Mouse (Mus musculus) cerebellum, postnatal 4 days (tissue): Measurements from ENCODE around the gene Prkcq.

Source experiments
- DNase-seq, 2 experiments: peaks; one replicate each; pipeline ENCODE4 v3.0.0; 2022; ENCODE audit warnings: low spot score in 2 of 2, mixed read lengths in 1 of 2

The Prkcq gene

DNA sequence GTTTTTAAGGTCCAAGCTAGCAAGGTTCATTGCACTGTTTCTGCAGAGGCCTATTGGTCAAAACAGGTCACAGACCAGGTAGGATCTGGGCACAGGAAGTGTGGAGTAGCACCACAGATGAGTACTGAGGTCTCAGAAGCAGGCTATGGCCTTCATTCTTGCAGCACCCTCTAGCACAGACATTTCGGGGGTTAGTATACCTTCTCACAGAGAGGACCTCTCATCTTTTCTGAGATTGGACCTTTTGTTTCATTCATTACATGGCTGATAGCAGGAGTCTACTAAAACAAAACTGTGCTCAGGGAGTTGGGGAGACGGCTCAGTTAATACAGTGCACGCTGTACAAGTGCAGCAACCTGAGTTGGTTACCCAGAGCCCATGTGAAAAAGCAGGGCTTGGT is 14.7 kb downstream of the Prkcq start:
- no peak for DNase-seq

DNA sequence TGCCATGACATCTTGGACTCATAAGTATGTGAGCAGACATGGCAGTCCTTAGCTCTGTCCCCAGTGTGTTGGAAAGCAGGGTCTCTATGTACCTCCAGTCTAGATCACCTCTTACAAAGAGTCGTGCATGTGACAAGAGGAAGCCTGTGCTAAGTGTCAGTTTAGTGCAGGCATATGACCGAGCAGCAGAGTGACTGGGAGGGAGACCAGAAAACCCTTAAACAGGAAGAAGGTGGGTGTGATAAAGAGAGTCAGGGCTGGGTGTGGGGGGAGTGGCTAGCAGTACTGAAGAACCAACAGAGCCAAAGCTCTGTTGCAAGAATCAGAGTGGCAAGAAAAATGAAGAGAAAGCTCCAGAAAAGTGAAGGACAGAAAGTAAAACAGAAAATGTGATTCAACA is 15.3 kb downstream of the Prkcq start:
- DNase-seq: no peak

DNA sequence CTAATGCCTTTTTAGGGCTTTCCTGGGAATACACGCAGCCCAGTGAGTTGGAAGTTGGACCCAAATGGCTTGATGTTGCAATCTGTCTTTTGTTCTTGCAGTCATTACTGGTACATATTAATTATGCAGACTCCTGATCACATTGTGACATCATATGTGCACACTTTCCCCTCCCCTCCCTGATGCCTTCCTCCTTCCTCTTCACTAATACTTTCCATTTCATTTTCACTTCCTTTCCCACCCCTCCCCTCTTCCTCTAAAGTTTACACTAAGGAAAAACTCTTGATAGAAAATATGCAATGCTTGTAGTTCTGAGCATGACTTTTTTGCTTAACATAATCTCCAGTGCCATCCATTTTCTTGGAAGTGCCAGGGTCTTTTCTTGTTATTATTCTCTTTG is 16.4 kb downstream of the Prkcq start:
- no peak for DNase-seq

DNA sequence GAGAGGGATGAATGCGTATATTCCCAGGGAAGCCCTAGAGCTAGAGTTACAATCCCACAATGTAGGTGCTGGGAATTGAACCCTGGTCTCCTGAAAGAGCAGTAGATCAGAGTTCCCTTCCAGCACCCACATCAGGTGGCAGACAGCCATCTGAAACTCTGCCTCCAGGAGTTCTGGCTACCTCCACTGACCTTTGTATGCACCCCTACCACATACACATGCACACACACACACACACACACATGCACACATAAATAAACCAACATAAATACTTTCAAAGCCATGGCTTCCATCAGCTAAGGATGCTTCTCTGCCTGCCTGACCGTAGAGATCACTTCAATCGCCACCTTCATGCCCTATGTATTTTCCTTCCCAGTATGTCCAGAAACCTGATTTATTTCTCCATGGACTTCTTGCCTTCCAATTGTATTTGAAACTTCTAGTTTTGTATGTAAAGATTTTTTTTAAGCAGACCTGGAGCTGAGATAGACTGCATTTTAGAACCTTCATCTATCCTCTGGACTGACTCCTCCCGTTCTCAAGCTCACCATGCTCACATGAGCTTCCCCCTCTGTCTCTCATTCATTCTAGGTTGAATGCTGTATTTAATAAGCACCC is 17.4 kb downstream of the Prkcq start:
- no peak for DNase-seq

DNA sequence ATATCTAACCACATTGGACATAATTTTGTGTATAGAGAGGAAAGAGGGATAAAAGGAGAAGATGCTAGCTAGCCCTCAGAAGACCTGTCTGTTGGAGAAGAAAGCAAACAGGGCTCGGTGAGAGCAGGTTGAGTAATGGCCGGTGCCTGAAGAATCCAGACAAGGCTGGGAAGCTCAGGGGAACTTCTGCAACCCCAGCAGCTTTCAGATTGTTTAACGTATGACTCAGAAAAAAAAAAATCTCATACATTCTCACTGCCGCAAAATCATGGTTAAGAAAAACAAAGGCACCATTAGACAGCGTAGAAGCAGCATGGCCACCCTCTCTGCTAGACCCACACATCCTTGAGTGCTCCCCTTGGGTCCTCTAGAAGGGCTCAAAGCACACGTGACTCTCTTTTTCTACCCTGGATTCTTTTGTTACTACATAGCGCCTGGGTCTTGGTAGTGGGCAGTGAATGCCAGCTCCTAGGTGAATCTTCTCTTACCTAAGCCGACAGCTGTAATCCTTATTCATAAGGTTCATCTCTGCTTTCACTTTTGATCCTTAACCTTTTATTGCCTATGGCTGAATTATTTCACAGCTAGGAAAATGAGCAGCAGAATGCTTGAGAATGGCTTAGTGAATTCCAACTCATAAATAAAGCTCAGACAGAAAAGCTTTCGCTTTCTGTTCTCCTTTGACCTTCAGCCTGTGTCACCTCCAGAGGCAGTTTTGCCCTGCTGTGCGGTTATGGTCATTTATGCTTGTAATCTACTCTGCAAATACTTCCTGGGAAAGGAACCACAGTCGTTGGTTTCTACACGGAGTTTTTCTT is 20.6 kb downstream of the Prkcq start:
- DNase-seq: no peak

DNA sequence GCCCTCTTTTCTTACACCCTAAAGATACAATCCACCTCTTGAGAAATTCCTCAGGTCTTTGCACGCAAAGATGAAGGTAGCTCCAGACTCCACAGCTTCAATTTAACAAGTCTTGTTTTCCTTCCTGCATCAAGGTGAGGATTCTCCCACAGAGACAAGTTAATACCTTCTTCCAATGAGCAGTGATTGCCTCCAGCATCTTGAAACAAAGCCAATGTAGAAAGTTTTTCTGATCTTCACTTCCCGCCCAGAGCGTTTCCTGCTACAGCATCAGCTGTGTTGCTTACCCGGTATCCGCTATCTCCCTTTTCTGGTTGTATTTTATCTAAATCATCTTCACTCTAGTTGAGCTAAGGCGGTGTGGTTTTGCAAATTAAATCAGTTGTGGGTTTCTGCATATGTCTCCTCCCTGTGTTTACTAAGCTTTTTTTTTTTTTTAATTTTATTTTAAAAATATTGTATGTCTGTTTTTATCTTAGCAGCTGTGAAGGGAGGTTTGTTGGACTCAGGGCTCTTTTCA is 21.3 kb downstream of the Prkcq start:
- no peak for DNase-seq

DNA sequence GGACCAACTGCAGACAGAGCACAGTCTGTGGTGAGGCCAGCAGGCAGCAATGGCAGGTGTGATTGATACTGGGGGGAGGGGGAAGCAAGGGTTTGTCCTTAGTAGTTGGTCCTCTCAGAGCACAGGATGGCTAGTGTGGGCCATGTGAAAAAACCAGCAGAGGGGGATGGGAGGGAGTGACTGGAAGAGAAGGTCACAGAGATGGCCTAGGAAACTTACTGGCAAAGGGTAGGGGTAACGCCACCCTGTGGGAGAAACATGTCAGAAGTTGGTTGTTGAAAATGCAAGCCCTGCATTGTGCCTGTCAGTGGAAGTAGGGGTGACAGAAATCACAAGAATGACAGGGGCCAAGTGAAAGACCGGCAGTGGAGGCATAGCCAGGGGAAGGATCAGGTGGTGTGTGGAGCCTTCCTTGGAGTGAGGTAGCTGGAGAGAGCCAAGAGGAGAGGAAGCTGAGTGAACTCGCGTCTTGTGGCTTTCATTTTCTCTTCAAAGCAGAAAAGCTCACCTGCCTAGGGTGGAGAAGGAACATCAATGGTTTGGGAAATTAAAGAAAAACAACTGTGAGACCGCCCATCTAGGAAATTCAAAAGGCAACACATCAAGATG is 22.9 kb downstream of the Prkcq start:
- DNase-seq: no peak

DNA sequence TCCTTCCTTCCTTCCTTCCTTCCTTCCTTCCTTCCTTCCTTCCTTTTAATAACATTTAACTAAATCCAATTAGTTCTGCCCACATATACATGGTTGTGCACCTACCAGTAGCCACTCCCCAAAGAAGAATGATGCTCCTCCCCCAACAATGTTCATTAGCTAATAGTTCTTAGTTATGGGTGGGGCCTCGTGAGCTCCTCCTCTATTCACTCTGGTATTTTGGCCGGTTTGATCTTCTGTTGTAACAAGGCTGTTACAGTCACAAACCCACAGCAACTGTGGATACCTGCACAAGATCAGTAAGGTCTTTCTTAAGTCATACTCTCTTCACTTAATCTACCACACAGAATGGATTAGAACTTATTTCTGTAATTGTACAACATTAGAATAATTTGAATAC is 24.2 kb downstream of the Prkcq start:
- no peak for DNase-seq

DNA sequence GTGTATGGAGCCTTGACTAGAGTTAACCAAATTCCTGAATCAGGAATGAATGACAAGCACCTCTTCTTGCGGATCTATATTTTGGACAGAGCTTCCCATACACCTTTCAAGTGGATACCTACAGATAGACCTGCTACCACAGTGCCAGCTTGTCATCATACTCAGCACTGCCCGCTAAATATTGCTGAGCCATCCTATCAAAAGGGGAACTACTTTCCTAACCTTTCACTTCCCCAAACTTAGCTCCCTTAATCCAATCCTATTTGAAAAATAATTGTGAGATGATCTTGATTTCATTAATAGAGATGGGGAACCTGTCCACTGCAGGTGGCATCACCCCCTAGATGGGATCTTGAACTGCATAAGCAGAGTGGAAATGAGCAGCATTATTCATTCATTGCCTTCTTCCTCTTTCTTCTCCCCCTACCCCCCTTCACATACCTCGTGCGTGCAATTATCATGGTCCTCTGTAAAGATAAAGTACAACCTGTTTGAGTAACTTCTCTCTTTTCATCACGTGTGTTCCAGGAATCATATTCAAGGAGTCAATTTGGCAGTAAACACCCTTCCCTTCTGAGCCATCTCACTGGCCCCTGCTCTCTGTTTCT is 25.1 kb downstream of the Prkcq start:
- no peak for DNase-seq

DNA sequence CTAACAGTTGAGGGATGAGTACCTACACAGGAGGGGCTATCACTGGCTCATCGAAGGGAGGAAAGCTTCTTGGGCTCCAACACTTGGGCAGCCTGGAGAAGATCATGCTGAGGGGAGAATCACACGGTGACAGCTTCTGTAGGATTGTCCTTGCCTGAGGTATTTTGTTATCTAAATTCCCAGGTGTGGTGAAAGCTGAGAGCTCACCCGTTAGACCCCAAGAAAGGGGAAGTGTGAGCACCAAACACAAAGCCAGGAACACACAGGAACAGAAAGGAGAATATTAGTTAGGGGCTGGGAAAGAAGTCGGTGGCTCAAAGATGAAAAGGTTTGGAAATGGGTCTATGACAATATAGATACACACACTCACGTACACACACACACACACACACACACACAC is 27.7 kb downstream of the Prkcq start:
- DNase-seq: no peak

DNA sequence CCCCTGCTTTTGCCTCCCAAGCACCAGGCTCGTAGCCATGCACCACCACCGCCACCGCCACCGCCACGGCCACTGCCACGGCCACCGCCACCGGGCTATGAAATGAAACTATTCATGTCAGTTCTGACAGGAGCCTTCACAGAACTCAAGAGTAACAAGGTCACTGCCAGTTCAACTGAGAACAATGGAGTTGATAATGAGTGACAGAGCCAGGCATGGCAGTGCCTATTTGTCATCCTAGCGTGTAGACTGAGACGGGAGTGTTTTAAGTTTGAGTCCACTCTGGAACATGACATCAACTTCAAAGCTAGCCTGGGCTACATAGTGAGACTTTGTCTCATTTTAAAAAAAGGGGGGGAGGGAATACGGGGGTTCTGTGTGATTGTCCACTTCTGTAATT is 30.9 kb downstream of the Prkcq start:
- no peak for DNase-seq

DNA sequence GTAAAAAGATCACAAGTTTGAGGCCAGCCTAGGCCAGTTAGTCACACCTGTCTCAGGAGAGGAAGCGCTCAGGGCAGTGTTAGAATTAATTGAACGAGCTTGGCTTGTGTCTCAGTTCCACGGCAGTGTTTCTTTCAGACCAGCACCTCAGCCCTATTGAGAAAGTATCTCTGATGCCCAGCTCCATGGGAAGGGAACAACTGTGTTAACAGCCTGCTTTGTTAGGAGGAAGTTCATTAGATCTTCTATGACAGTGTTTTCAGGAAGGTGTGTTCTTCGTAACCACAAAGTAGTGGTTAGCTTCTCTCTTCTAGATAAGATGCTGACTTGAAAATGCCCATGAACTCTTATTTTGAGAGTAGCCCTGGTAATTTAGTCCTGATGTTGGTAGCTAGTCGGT is 31.4 kb downstream of the Prkcq start:
- no peak for DNase-seq

DNA sequence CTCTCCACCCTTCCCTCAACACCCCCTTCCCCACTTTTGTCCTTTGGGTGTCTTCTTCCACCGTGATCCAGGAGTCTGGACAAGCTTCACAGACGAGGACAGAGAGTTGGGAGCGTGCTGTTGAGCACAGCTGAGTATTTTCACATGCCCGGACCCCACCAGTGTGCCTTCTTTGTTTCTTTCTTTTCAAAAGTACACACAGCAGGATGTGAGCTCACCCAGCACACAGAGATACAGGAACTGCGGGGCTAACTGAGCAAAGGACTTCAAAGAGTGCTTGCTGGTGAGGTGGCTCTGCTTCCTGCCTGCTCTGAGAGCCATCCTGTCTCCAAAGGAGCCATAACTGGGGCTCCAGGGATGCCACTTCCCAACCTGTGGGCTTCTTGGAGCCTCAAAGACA is 32.3 kb downstream of the Prkcq start:
- DNase-seq: no peak

DNA sequence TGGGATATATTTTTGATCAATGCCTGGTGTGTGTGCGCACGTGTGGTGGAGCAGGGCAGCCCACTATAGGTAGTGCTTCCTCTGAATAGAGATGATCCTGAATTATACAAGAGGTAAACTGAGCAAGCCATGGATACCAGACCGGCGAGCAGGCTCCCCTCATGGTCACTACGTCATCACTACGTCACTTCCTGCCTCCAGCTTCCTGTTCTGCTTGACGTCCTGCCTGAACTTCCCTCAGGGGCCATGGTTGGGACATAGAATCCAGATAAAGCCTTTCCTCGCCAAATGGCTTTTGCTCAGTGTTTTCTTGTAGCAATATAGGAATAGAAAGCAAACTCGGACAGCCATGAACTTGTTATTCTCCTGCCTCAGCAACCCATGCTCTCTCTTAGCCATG is 33.1 kb downstream of the Prkcq start:
- DNase-seq: no peak

DNA sequence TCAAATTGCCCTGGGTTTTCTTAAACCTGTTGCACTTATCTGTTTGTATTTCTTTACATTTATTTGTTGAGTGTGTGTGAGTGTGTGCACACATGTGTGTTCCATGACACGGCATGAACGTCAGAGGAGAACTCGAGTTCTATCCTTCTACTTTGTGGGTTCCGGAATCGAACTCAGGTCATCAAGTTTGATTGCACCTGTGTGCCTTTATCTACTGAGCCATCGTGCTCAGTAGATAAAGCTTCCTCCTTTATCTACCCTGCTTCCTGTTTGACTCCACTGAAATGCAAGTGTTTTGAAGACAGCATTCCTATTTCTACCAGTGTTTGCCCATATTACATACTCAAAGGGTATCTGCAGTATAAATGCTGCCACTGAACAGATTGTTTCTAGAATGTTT is 33.8 kb downstream of the Prkcq start:
- no peak for DNase-seq

DNA sequence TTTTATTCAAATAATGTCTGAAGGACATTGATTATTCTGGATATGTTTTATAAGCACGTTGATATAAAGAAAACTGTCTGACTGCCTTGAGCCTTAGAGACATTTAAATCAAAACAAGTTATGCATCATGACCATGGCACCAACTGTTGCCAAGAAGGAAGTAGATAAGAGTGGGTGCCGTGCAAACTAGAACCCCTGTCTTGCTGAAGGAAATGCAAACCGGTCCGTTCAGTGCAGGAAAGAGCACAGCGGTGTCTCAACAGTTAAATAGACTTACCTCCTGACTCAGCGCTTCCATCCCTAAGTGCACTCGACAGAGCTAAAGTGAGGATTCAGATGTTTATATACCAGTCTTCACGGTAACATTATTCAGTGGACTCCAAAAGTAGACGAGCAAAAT is 36.4 kb downstream of the Prkcq start:
- no peak for DNase-seq

DNA sequence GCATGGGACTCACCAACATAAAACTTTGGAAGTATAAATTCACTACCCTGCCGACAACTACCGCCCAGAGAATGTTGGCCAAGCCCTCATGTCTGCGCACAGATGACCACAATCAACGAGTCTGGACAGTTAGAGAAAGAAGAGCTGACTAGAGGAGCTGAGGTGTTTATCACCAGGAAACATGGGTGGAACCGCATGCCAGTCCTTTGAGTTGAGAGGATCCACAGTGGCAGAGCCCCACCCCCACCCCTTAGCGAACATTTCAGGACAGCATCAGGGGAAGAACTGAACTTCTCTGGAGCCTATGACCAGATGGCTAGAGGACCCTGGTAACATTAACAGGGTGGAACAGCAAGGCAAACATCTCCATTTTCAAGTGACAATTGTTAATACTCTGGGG is 37.4 kb downstream of the Prkcq start:
- DNase-seq: no peak

DNA sequence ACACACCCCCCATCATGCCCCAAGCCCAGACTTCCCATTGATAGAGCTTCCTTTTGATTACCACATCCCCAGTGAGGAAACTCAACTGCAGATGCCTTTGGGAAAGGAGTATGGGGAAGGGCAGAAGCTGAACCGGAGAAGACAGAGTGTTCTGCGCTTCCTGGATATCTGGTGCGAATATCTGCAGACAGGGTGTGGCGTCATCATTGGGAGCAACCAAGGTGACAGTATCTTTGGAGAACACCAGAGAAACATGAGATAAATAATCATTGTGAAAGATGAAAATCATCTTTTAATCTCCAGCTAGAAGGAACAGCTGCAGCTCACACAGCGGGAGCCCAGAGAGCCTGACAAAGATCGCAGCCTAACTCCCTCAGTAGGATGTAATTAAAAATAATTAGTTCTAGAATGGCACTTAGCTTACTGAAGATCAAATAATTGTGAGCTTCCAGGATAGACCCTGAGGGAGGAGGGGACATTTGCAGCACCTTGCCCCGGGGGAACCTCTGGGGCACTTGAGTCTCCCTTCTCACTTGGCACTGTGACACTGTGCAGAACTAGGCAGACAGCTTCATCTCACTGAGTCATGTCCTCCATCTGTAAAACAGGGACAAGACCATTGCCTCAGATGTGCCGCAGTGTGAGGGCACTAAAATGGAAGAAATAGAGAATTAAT is 38.5 kb downstream of the Prkcq start:
- DNase-seq: no peak

DNA sequence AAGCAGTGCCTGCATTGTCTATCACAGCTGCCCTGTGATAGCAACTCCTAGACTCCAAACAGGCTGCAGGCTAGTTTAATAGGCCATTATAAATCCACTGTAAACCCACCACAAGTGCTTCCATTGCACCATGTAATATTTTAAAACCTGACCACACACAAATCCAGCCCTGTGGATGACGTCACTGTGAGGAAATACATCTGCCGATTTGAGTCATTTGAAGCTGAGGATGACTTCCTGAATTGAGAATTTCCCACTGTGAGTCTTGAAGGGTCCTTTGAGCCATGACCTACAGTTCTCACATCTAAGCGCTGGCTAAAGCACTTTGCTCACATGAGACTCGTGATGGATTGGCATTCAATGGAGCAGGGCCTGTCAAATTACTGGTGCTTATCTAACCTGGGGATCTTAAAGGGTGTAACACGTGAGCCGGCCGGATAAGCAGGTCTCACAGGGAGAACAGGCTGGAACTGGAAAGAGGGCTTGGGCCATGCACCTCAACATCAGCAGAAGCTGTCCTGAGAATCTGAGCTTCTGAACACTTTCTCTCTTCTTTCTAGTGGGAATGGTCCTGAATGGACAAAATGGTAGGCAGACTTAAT is 40.2 kb downstream of the Prkcq start:
- DNase-seq: no peak

DNA sequence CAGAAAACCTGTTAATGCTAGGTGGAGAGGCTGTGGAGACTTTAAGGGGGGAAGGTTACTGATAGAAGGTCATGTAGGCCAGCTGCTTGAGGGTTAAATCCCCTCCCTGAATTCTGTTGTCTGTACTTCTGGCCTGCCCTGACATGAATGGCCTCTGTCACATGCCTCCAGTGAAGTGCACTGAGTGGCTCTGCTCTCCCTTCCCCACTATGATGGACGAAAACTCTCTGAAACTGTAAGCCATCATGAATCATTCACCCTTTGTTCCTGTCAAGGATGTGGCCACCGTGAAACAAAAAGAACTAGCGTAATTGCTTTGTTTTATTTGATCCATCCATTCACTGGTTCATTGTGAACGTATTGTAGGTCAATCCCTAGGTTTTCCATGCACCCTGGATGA is 44.5 kb downstream of the Prkcq start:
- DNase-seq: no peak

DNA sequence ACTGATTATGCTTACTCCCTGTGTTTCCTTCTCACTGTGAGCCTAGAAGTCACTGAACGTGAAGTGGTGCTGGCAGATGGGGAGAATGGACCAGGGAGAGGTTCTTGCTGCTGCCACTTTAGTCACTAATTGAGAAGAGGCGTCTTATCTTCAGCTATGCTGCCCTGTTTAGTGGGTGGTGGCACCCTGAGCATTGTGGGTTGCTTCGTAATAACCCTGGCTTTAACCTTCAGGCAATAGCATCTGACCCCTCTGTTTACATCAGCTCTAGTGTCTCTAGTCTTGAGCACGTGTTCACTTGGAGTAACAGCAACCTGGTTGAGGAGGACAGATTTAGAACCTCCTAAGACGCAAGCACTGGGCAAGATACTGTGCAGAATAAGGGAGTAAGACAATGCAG is 44.9 kb downstream of the Prkcq start:
- DNase-seq: no peak

DNA sequence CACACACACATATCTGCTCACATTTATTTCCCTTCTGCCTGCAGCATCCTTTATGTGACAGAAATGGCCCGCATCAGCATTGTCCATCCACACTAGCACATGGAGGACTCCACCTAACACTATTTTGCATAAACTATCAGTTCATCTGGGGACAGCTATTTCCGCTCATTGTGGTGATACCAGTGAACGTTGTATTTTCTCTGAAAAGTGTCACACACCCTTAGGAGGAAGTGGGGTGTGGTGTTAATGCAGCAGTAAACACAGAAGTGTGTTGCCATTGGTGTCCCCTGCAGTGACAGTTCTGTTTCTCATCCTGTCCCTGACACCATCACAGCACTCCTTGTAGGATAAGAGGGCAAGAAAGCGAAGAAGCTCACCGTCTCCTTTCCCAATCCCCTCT is 46.2 kb downstream of the Prkcq start:
- DNase-seq: no peak
